Mouse (Mus musculus): ENCODE data around the gene Gm4756.

DNA sequence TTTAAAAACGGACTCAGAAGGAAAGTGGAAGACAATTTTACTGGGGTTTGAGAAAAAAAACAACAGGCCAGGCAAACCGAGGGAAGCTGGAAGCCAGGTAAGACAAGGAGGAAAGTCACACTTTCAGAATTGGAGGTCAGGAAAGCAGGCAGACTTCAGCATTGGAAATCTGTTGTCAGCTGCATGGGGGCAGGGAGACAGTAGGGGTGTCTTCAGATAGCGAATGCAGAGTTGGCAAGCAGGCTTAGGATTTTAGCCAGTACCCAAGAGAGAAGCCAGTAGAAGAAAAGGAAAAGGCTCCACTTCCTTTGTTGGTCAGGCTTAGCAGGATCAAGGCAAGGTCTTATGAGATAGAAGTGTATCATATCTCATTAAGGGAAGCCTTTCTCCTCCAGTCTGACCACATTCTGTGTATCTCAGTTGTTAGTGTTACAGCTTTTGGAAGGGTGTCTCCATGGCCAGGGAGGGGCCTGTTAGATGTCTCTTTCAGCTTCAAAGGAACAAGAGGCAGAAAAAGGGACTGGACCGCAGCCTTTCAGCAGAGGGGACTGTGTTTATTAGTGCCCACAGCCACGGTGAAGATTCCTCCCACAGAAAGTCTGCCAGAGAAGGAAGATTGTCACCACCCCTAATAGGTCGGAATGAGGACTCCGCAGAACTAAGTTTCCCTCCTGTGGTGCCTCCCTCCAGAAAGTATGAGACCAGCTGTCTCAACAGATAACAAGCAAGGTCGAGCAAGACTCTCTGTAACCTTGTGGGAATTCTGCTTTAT, 33.2 kb upstream of the Gm4756 start:
- no peak for TF ChIP-seq CTCF (conservative IDR thresholded peaks at IDR 0.05; ENCODE audit: low read length)
- no peak for TF ChIP-seq POU5F1 (IDR thresholded peaks at IDR 0.05; ENCODE audit: borderline replicate concordance, low read length)

Data from E14TG2a.4 (cell line).